Comparison of ENCODE assay signal across 21 mouse cellular contexts in genomic region chr5:141884111-141884647, GRCm38 (mm10).
A peak's percentile ranks its signal among the peaks of the same experiment; 100 is the strongest.
DNase-seq lines count a peak whose midpoint lies in the region; ATAC-seq lines count a peak whose summit lies in the region.
"Had no signal": no experiment of that assay in that cellular context is flagged by ENCODE, and none has a peak within 500 bp of the region (broad histone marks: within the 10 kb centered on the region; RNA-seq: fewer than 3 reads in every experiment).

No protein-coding gene starts in this region.

- no peak overlapping the region for H3K4me2 ChIP-seq in intestine, embryonic 15.5 days (replicated peaks)
- H3K4me2 ChIP-seq: hindbrain, embryonic 15.5 days; limb, embryonic 12.5 days; liver, embryonic 12.5 days; neural tube, embryonic 12.5 days had no signal

- no peak overlapping the region for H3K27ac ChIP-seq in intestine, embryonic 15.5 days
- H3K27ac ChIP-seq: gastrocnemius, adult 2 months; hindbrain, embryonic 15.5 days; limb, embryonic 12.5 days; liver, embryonic 12.5 days; midbrain, embryonic 10.5 days; neural tube, embryonic 12.5 days had no signal

- 55% methylated on average over 3 of the region's 3 CpGs for WGBS in intestine, embryonic 15.5 days

- no peaks in the 10 kb centered on the region for H3K4me1 ChIP-seq in intestine, embryonic 15.5 days (replicated peaks)
- H3K4me1 ChIP-seq: liver, embryonic 12.5 days; neural tube, embryonic 12.5 days had no signal

- peak; percentile 35 to 36 for DNase-seq in layer of hippocampus, postnatal 10 days (ENCODE audit: low spot score in 2 of 2)
- no peak for DNase-seq in layer of hippocampus, postnatal 25 days (ENCODE audit: extremely low spot score in 1 of 2, low spot score in 1 of 2)
- DNase-seq in ES-CJ7 (ENCODE audit: low read depth, low spot score) (peak; percentile 8), adipocyte (ENCODE audit: low spot score) (no peak)
- peak; percentile 27 for DNase-seq in brain, adult 2 months (ENCODE audit: low read depth, low spot score)
- no peak for DNase-seq in lung, postnatal 4 days
- DNase-seq: adrenal gland, postnatal 14 days; cerebellum, adult 2 months; cerebellum, postnatal 36 days; gastrocnemius, adult 2 months; heart, postnatal 36 days; kidney, adult 2 months; kidney, postnatal 14 days; lung, adult 2 months had no signal

- H3K4me3 ChIP-seq in intestine, embryonic 15.5 days (replicated peaks) = no peak overlapping the region
- H3K4me3 ChIP-seq: erythroblast, embryonic 14.5 days; gastrocnemius, adult 2 months; hindbrain, embryonic 15.5 days; limb, embryonic 12.5 days; liver, embryonic 12.5 days; midbrain, embryonic 10.5 days; neural tube, embryonic 12.5 days had no signal

- no peaks in the 10 kb centered on the region for H3K36me3 ChIP-seq in intestine, embryonic 15.5 days
- H3K36me3 ChIP-seq: hindbrain, embryonic 15.5 days; limb, embryonic 12.5 days; liver, embryonic 12.5 days; midbrain, embryonic 10.5 days; neural tube, embryonic 12.5 days had no signal

- peak; percentile 28; the same call in 1 of the 2 replicates for ATAC-seq in intestine, embryonic 15.5 days
- ATAC-seq: liver, embryonic 12.5 days had no signal

- no peaks in the 10 kb centered on the region for H3K27me3 ChIP-seq in intestine, embryonic 15.5 days (replicated peaks)
- H3K27me3 ChIP-seq: hindbrain, embryonic 15.5 days; limb, embryonic 12.5 days; liver, embryonic 12.5 days had no signal

- H3K9me3 ChIP-seq in intestine, embryonic 15.5 days = no peaks in the 10 kb centered on the region
- H3K9me3 ChIP-seq: hindbrain, embryonic 15.5 days; limb, embryonic 12.5 days; liver, embryonic 12.5 days; midbrain, embryonic 10.5 days; neural tube, embryonic 12.5 days had no signal

- no peak overlapping the region for H3K9ac ChIP-seq in intestine, embryonic 15.5 days
- H3K9ac ChIP-seq: hindbrain, embryonic 15.5 days; limb, embryonic 12.5 days; liver, embryonic 12.5 days; neural tube, embryonic 12.5 days had no signal

Comparison
In these comparisons a context has a peak if more than half of its experiments do, and no peak if none do; other contexts are left out.
1. DNase-seq: peak in layer of hippocampus, postnatal 10 days (2 of 2), ES-CJ7 (single experiment) and brain, adult 2 months (single experiment); none in layer of hippocampus, postnatal 25 days (0 of 2), lung, postnatal 4 days (0 of 2) and adipocyte (single experiment).